Mouse (Mus musculus): ENCODE measurements around the gene Gm7682. TPM values are rescaled to one million over a fixed set of nuclear protein-coding genes. Genes with fewer than 3 reads are reported as not detected.

The Gm7682 gene
- polyA plus RNA-seq (2014; fragmentation: Illumina TruSeq; extraction: RNeasy Lipid Tissue Mini Kit (QIAGEN cat#74804); ENCODE audit: low read depth, low replicate concordance) = not detected

DNA sequence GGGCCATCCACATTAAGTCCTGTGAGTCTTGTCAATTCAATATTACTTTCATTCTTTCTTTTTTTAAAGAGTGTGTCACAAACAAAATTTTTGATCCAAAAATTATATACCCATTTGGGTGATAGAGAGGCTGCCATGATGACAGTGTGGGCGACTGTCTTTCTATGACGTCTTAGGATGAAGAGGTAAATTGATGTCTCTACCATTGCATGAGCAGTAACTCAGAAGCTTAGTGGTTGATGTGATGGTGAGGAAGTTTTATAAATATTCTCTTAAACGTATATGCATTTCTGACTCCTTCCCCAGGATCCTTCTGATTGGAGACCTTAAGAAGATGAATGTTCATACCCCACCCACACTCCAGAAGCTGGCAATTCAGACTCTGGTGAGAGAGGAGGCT, at the start of gene Gm7682:
Gene Gm7682, plus strand, starts transcription at position 301 of the 400 bp plus-strand sequence.

Other genes starting within 250 kb of the Gm7682 start
- not detected for gene Gm3106, start 227.8 kb upstream of the Gm7682 start, polyA plus RNA-seq (2014; fragmentation: Illumina TruSeq; extraction: RNeasy Lipid Tissue Mini Kit (QIAGEN cat#74804); ENCODE audit: low read depth, low replicate concordance)
- not detected for gene A430089I19Rik, start 139.0 kb upstream of the Gm7682 start, polyA plus RNA-seq (2014; fragmentation: Illumina TruSeq; extraction: RNeasy Lipid Tissue Mini Kit (QIAGEN cat#74804); ENCODE audit: low read depth, low replicate concordance)
- gene Gm6502, start 131.3 kb upstream of the Gm7682 start, polyA plus RNA-seq (2014; fragmentation: Illumina TruSeq; extraction: RNeasy Lipid Tissue Mini Kit (QIAGEN cat#74804); ENCODE audit: low read depth, low replicate concordance) = not detected
- gene AA792892, start 106.0 kb upstream of the Gm7682 start, polyA plus RNA-seq (2014; fragmentation: Illumina TruSeq; extraction: RNeasy Lipid Tissue Mini Kit (QIAGEN cat#74804); ENCODE audit: low read depth, low replicate concordance) = not detected
- gene Gm3139, start 80.5 kb downstream of the Gm7682 start, polyA plus RNA-seq (2014; fragmentation: Illumina TruSeq; extraction: RNeasy Lipid Tissue Mini Kit (QIAGEN cat#74804); ENCODE audit: low read depth, low replicate concordance) = not detected
- gene Gm3147, start 170.6 kb downstream of the Gm7682 start, polyA plus RNA-seq (2014; fragmentation: Illumina TruSeq; extraction: RNeasy Lipid Tissue Mini Kit (QIAGEN cat#74804); ENCODE audit: low read depth, low replicate concordance) = not detected
- not detected for gene Gm6509, start 178.2 kb downstream of the Gm7682 start, polyA plus RNA-seq (2014; fragmentation: Illumina TruSeq; extraction: RNeasy Lipid Tissue Mini Kit (QIAGEN cat#74804); ENCODE audit: low read depth, low replicate concordance)
- not detected for gene Gm6205, start 202.6 kb downstream of the Gm7682 start, polyA plus RNA-seq (2014; fragmentation: Illumina TruSeq; extraction: RNeasy Lipid Tissue Mini Kit (QIAGEN cat#74804); ENCODE audit: low read depth, low replicate concordance)